Mouse (Mus musculus) limb, embryonic 14.5 days (tissue): ENCODE results near the gene Clpb. TPM values are rescaled to one million over a fixed set of nuclear protein-coding genes. Genes with fewer than 3 reads are reported as not detected.

Experiments
- ATAC-seq: fragments of 200-750 bp; cut with Nextera tagmentation; 2 replicates; pipeline ENCODE4 v1.8.0; 2017; ENCODE audit warnings: low read depth, moderate number of reproducible peaks, moderate TSS enrichment; ENCODE audit not compliant: low FRiP score
- DNase-seq: peaks from one replicate; pipeline ENCODE4 v3.0.0-alpha.2; 2015; ENCODE audit warnings: low spot score
- H3K27ac ChIP-seq: fragments of 300-500 bp; sonication (generic); replicated peaks from 2 replicates; pipeline ENCODE4 v1.5.1; 2014; ENCODE audit warnings: low read depth, mild to moderate bottlenecking, low read length, moderate library complexity, mixed read lengths
- H3K27me3 ChIP-seq: fragments of 300-500 bp; sonication (generic); 2 replicates; pipeline ENCODE4 v1.6.1; 2014; ENCODE audit warnings: low read length, mixed read lengths; ENCODE audit not compliant: control insufficient read depth, insufficient read depth
- H3K36me3 ChIP-seq: fragments of 300-500 bp; sonication (generic); 2 replicates; pipeline ENCODE4 v1.6.1; 2014; ENCODE audit warnings: mild to moderate bottlenecking, low read length, moderate library complexity, mixed read lengths; ENCODE audit not compliant: control insufficient read depth, insufficient read depth
- H3K4me1 ChIP-seq: fragments of 300-500 bp; sonication (generic); 2 replicates; pipeline ENCODE4 v1.6.1; 2014; ENCODE audit warnings: antibody characterized with exemption, low read length, mixed read lengths; ENCODE audit not compliant: control insufficient read depth, insufficient read depth
- H3K4me2 ChIP-seq: fragments of 300-500 bp; sonication (generic); replicated peaks from 2 replicates; pipeline ENCODE4 v1.6.1; 2014; ENCODE audit warnings: low read depth, mild to moderate bottlenecking, low read length, moderate library complexity; ENCODE audit not compliant: severe bottlenecking
- H3K4me3 ChIP-seq: fragments of 300-500 bp; sonication (generic); replicated peaks from 2 replicates; pipeline ENCODE4 v1.5.1; 2014; ENCODE audit warnings: low read length
- H3K9ac ChIP-seq: fragments of 300-500 bp; sonication (generic); 2 replicates; pipeline ENCODE4 v1.6.1; 2014; ENCODE audit warnings: mild to moderate bottlenecking, low read depth, low read length, moderate library complexity; ENCODE audit not compliant: severe bottlenecking
- H3K9me3 ChIP-seq: fragments of 300-500 bp; sonication (generic); 2 replicates; pipeline ENCODE4 v1.6.1; 2016; ENCODE audit warnings: low read length; ENCODE audit not compliant: control insufficient read depth
- POLR2A ChIP-seq: fragments of 200-500 bp; IDR thresholded peaks from 2 replicates; pipeline ENCODE4 v1.8.0; 2012; ENCODE audit warnings: inconsistent platforms, mild to moderate bottlenecking, moderate library complexity, borderline replicate concordance; ENCODE audit not compliant: insufficient read depth, insufficient read length; ENCODE audit errors: extremely low read depth
- WGBS: fragments of 180-500 bp; shearing (Covaris S2); extraction: QIAGEN DNeasy Blood & Tissue Kit; methylation state at CpG from one replicate; pipeline ENCODE4 v1.1.7; 2014; 5-methylcytosine and 5-hydroxymethylcytosine counted together
- polyA plus RNA-seq, 2 experiments: library from polyadenylated mRNA; depleted of rRNA in 1 of 2; stranded (reverse) in 1 of 2; unstranded in 1 of 2; fragments of >200 nt; fragmentation: Nextera tagmentation in 1 of 2; extraction: Ambion mirVana in 1 of 2; gene quantifications; 2 replicates each; pipeline versions ENCODE4 v1.2.1 to v1.2.3; 2012 to 2014

Clpb gene
- polyA plus RNA-seq, 2 experiments: 27.6 to 41.7 TPM

GRCm38 (mm10) chr7:101822836-101823757 lies 159.7 kb downstream of the Clpb start:
- Histone ChIP-seq H3K4me1 (peaks cover 16% of the 10 kb centered on the region; the same call in 1 of the 2 replicates), H3K36me3 (peaks cover 49% of the 10 kb centered on the region), H3K27me3 (peaks cover 48% of the 10 kb centered on the region), H3K9me3 (no peaks in the 10 kb centered on the region), H3K9ac (no peak overlapping the region), H3K4me2 (no peak overlapping the region), H3K4me3 (no peak overlapping the region), H3K27ac (no peak overlapping the region)
- ATAC-seq: no peak
- 34% methylated on average over 31 of the region's 32 CpGs for WGBS
- peak; percentile 43 for DNase-seq
- no peak for TF ChIP-seq POLR2A

- no peak overlapping the region for H3K4me3 ChIP-seq
- H3K4me1 ChIP-seq: peaks cover 13% of the 10 kb centered on the region; the same call in 1 of the 2 replicates
- 85% methylated on average over 17 of the region's 18 CpGs for WGBS
- no peak overlapping the region for H3K9ac ChIP-seq
- peaks cover 58% of the 10 kb centered on the region for H3K36me3 ChIP-seq
- no peak overlapping the region for H3K4me2 ChIP-seq
- H3K27me3 ChIP-seq: peaks cover 40% of the 10 kb centered on the region
- no peak for TF ChIP-seq POLR2A
- H3K9me3 ChIP-seq: no peaks in the 10 kb centered on the region
- no peak overlapping the region for H3K27ac ChIP-seq
- ATAC-seq: no peak
- DNase-seq: no peak
These were observed 160.6 kb downstream of the Clpb start for GRCm38 (mm10) chr7:101823758-101824630.

- no peak for TF ChIP-seq POLR2A
- Histone ChIP-seq H3K4me2 (no peak overlapping the region), H3K36me3 (peaks cover 88% of the 10 kb centered on the region), H3K27me3 (no peaks in the 10 kb centered on the region), H3K4me1 (peaks cover 18% of the 10 kb centered on the region), H3K27ac (no peak overlapping the region), H3K9me3 (no peaks in the 10 kb centered on the region), H3K9ac (no peak overlapping the region), H3K4me3 (no peak overlapping the region)
- 100% methylated on average over 3 of the region's 3 CpGs for WGBS
- DNase-seq (no peak), ATAC-seq (no peak)
These were observed 166.9 kb downstream of the Clpb start for GRCm38 (mm10) chr7:101830373-101830772.

- 92% methylated on average over 8 of the region's 8 CpGs for WGBS
These were observed 168.0 kb downstream of the Clpb start for GRCm38 (mm10) chr7:101831437-101831836.

GRCm38 (mm10) chr7:101832372-101832771 lies 168.9 kb downstream of the Clpb start:
- Histone ChIP-seq H3K9me3 (no peaks in the 10 kb centered on the region), H3K4me2 (no peak overlapping the region), H3K27ac (no peak overlapping the region), H3K36me3 (peaks cover 69% of the 10 kb centered on the region), H3K4me1 (peaks cover 22% of the 10 kb centered on the region), H3K27me3 (no peaks in the 10 kb centered on the region), H3K4me3 (no peak overlapping the region), H3K9ac (no peak overlapping the region)
- TF ChIP-seq POLR2A: no peak
- WGBS: 84% methylated on average over 4 of the region's 4 CpGs
- ATAC-seq (no peak), DNase-seq (no peak)

More at GRCm38 (mm10) chr7:101831437-101831836, 168.0 kb downstream of the Clpb start:
- no peak for DNase-seq
- H3K9me3 ChIP-seq: no peaks in the 10 kb centered on the region
- no peak overlapping the region for H3K9ac ChIP-seq
- H3K4me3 ChIP-seq: no peak overlapping the region
- H3K4me1 ChIP-seq: peaks cover 22% of the 10 kb centered on the region
- no peak for TF ChIP-seq POLR2A
- H3K36me3 ChIP-seq: peaks cover 78% of the 10 kb centered on the region
- no peak overlapping the region for H3K4me2 ChIP-seq
- no peaks in the 10 kb centered on the region for H3K27me3 ChIP-seq
- no peak overlapping the region for H3K27ac ChIP-seq
- ATAC-seq: no peak
